Mouse (Mus musculus): ENCODE measurements at regions not wholly inside any gene's neighbourhood (a gene's known extent, or its start where the extent isn't known, plus 50 kb on each side); places are given as distances from the start of the nearest gene placed in this dataset.
"Not testable (repeated sequence)": the region's sequence is repeated elsewhere in the genome, so short reads cannot be mapped to it uniquely, and the experiment has no call there.

DNA sequence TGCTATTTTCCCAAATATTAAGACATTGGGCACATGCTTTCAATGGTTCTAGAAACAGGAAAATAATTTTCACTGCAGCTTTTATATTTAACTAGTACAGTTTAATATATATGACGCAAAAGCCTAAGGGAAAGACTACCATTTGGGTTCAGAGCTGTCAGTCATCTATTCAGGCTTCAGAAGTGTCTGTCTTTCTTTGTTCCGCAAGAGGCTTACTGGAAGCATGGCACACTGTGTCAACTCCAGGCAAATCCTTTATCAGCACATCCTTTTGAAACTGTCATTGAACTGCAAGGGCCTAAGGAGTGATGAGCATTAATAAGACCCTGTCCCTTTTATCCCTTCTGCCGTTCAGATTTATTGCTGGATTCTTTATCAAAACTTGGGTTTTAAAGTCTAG is 158.2 kb downstream of the Gm5152 start:
- not testable (repeated sequence) for H3K4me2 ChIP-seq (ENCODE audit: low read length); H3K27ac ChIP-seq (ENCODE audit: low read depth, low read length); H3K36me3 ChIP-seq (ENCODE audit: control insufficient read depth, insufficient read depth, low read length); H3K9ac ChIP-seq (ENCODE audit: low read length); H3K9me3 ChIP-seq (replicated peaks; ENCODE audit: control insufficient read depth, low read length); H3K27me3 ChIP-seq (replicated peaks; ENCODE audit: control insufficient read depth, insufficient read depth, low read length); H3K4me3 ChIP-seq (ENCODE audit: low read depth, low read length); H3K4me1 ChIP-seq (ENCODE audit: control insufficient read depth, insufficient read depth, low read length)
- peak; percentile 46; the same call in 1 of the 2 replicates for ATAC-seq
- WGBS = 63% methylated on average over 3 of the region's 3 CpGs
- peak; percentile 3 for DNase-seq (ENCODE audit: low spot score)

- ATAC-seq = no peak
Measured at GRCm38 (mm10) chr5:10055440-10055839, 190.9 kb downstream of the Gm5152 start.

DNA sequence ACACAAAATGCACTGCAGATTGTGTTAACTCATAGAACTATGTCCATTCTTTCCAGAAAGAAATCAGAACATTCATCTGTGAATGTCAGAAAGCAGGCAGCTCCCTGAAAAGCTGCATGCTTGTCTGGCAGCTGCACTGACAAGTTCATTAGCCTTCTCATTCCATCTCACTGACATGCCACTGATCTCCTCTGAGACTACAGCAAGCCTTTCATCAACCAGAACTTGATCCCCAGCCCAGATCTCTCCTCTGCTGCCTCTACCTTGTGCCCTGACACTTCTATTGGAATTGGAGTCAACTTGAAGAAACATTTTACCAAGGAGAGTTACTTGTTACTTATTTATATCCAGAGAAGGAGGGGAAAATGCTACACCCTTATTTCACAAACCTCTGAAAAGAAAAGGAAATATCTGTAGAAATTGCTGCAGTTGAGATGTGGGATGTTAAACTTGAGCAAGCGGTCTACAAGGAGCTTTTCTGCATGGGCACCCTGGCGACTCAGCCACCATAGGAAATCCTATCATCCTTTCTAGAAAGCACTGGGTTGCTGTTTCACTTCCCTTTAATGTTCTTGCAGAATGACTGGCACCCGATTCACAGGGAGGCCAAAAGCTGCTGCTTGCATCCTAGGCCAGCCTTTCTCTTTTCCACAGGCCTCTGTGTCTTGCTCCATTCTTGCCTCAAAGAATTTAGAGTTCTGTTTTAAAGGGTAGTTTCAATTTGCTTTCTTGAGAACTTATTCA is 191.5 kb downstream of the Gm5152 start:
- Histone ChIP-seq H3K9ac (ENCODE audit: low read length) (no peak overlapping the region), H3K4me3 (ENCODE audit: low read depth, low read length) (no peak overlapping the region), H3K9me3 (replicated peaks; ENCODE audit: control insufficient read depth, low read length) (no peaks in the 10 kb centered on the region), H3K4me2 (ENCODE audit: low read length) (no peak overlapping the region), H3K27me3 (replicated peaks; ENCODE audit: control insufficient read depth, insufficient read depth, low read length) (no peaks in the 10 kb centered on the region), H3K36me3 (ENCODE audit: control insufficient read depth, insufficient read depth, low read length) (no peaks in the 10 kb centered on the region), H3K27ac (ENCODE audit: low read depth, low read length) (no peak overlapping the region), H3K4me1 (ENCODE audit: control insufficient read depth, insufficient read depth, low read length) (no peaks in the 10 kb centered on the region)
- DNase-seq (ENCODE audit: low spot score) (peak; percentile 1), ATAC-seq (no peak)
- WGBS = 70% methylated on average over 3 of the region's 3 CpGs

More at GRCm38 (mm10) chr5:10055440-10055839, 190.9 kb downstream of the Gm5152 start:
- H3K36me3 ChIP-seq (ENCODE audit: control insufficient read depth, insufficient read depth, low read length) = no peaks in the 10 kb centered on the region
- no peak for DNase-seq (ENCODE audit: low spot score)
- no peak overlapping the region for H3K9ac ChIP-seq (ENCODE audit: low read length)
- H3K9me3 ChIP-seq (replicated peaks; ENCODE audit: control insufficient read depth, low read length) = no peaks in the 10 kb centered on the region
- no peaks in the 10 kb centered on the region for H3K4me1 ChIP-seq (ENCODE audit: control insufficient read depth, insufficient read depth, low read length)
- WGBS = 78% methylated on average over 2 of the region's 2 CpGs
- H3K4me3 ChIP-seq (ENCODE audit: low read depth, low read length) = no peak overlapping the region
- H3K4me2 ChIP-seq (ENCODE audit: low read length) = no peak overlapping the region
- H3K27me3 ChIP-seq (replicated peaks; ENCODE audit: control insufficient read depth, insufficient read depth, low read length) = no peaks in the 10 kb centered on the region
- H3K27ac ChIP-seq (ENCODE audit: low read depth, low read length) = no peak overlapping the region

- no peak for ATAC-seq
- Histone ChIP-seq H3K4me3 (ENCODE audit: low read depth, low read length) (no peak overlapping the region), H3K27me3 (replicated peaks; ENCODE audit: control insufficient read depth, insufficient read depth, low read length) (no peaks in the 10 kb centered on the region), H3K9me3 (replicated peaks; ENCODE audit: control insufficient read depth, low read length) (no peaks in the 10 kb centered on the region), H3K36me3 (ENCODE audit: control insufficient read depth, insufficient read depth, low read length) (no peaks in the 10 kb centered on the region), H3K9ac (ENCODE audit: low read length) (no peak overlapping the region), H3K4me1 (ENCODE audit: control insufficient read depth, insufficient read depth, low read length) (no peaks in the 10 kb centered on the region), H3K27ac (ENCODE audit: low read depth, low read length) (no peak overlapping the region), H3K4me2 (ENCODE audit: low read length) (no peak overlapping the region)
- no peak for DNase-seq (ENCODE audit: low spot score)
- 76% methylated on average over 3 of the region's 3 CpGs for WGBS
Measured at GRCm38 (mm10) chr5:10041635-10042034, 204.7 kb downstream of the Gm5152 start.

- WGBS = 77% methylated on average over 1 of the region's 1 CpGs
- DNase-seq (ENCODE audit: low spot score); H3K9ac ChIP-seq (ENCODE audit: low read length); H3K27ac ChIP-seq (ENCODE audit: low read depth, low read length); H3K9me3 ChIP-seq (replicated peaks; ENCODE audit: control insufficient read depth, low read length); H3K27me3 ChIP-seq (replicated peaks; ENCODE audit: control insufficient read depth, insufficient read depth, low read length); ATAC-seq; H3K4me2 ChIP-seq (ENCODE audit: low read length); H3K4me3 ChIP-seq (ENCODE audit: low read depth, low read length); H3K4me1 ChIP-seq (ENCODE audit: control insufficient read depth, insufficient read depth, low read length); H3K36me3 ChIP-seq (ENCODE audit: control insufficient read depth, insufficient read depth, low read length): not testable (repeated sequence)
Measured at GRCm38 (mm10) chr5:10025129-10025528, 221.2 kb downstream of the Gm5152 start.

All from forebrain, embryonic 14.5 days (tissue).